Mouse (Mus musculus): ENCODE measurements around the gene Slc24a3. TPM values are rescaled to one million over a fixed set of nuclear protein-coding genes. Genes with fewer than 3 reads are reported as not detected.

The Slc24a3 gene
- total RNA-seq, 2 experiments from 2014 or later = 0.58 to 0.70 TPM

GRCm38 (mm10) chr2:145419078-145419477, 251.5 kb downstream of the Slc24a3 start:
- no peak for ATAC-seq (ENCODE audit: poor library complexity, severe bottlenecking)

- ATAC-seq (ENCODE audit: poor library complexity, severe bottlenecking) = no peak
These were observed 253.7 kb downstream of the Slc24a3 start for GRCm38 (mm10) chr2:145420967-145421888.

- ATAC-seq (ENCODE audit: poor library complexity, severe bottlenecking) = no peak
These were observed 254.3 kb downstream of the Slc24a3 start for GRCm38 (mm10) chr2:145421889-145422212.

- ATAC-seq (ENCODE audit: poor library complexity, severe bottlenecking) = no peak
These were observed 262.4 kb downstream of the Slc24a3 start for GRCm38 (mm10) chr2:145429982-145430381.

- 0 out of 2 replicates have a peak, but pooled peaks have one; percentile 35 for ATAC-seq (ENCODE audit: poor library complexity, severe bottlenecking)
These were observed 266.5 kb downstream of the Slc24a3 start for GRCm38 (mm10) chr2:145434068-145434467.

GRCm38 (mm10) chr2:145438336-145438735, 270.8 kb downstream of the Slc24a3 start:
- ATAC-seq (ENCODE audit: poor library complexity, severe bottlenecking) = no peak

GRCm38 (mm10) chr2:145439755-145440154, 272.2 kb downstream of the Slc24a3 start:
- no peak for ATAC-seq (ENCODE audit: poor library complexity, severe bottlenecking)

GRCm38 (mm10) chr2:145457106-145457747, 289.7 kb downstream of the Slc24a3 start:
- ATAC-seq (ENCODE audit: poor library complexity, severe bottlenecking) = no peak

GRCm38 (mm10) chr2:145460854-145461423, 293.4 kb downstream of the Slc24a3 start:
- ATAC-seq (ENCODE audit: poor library complexity, severe bottlenecking) = no peak

- ATAC-seq (ENCODE audit: poor library complexity, severe bottlenecking) = no peak
These were observed 294.7 kb downstream of the Slc24a3 start for GRCm38 (mm10) chr2:145462253-145462652.

- peak; percentile 81 for ATAC-seq (ENCODE audit: poor library complexity, severe bottlenecking)
These were observed 301.3 kb downstream of the Slc24a3 start for GRCm38 (mm10) chr2:145468701-145469325.

GRCm38 (mm10) chr2:145477484-145477883, 309.9 kb downstream of the Slc24a3 start:
- no peak for ATAC-seq (ENCODE audit: poor library complexity, severe bottlenecking)

GRCm38 (mm10) chr2:145479676-145480075, 312.1 kb downstream of the Slc24a3 start:
- no peak for ATAC-seq (ENCODE audit: poor library complexity, severe bottlenecking)

- no peak for ATAC-seq (ENCODE audit: poor library complexity, severe bottlenecking)
These were observed 332.7 kb downstream of the Slc24a3 start for GRCm38 (mm10) chr2:145500231-145500630.

GRCm38 (mm10) chr2:145501472-145501871, 333.9 kb downstream of the Slc24a3 start:
- ATAC-seq (ENCODE audit: poor library complexity, severe bottlenecking) = no peak

GRCm38 (mm10) chr2:145507702-145508101, 340.1 kb downstream of the Slc24a3 start:
- ATAC-seq (ENCODE audit: poor library complexity, severe bottlenecking) = no peak

- peak; percentile 70 for ATAC-seq (ENCODE audit: poor library complexity, severe bottlenecking)
These were observed 343.2 kb downstream of the Slc24a3 start for GRCm38 (mm10) chr2:145510650-145511225.

GRCm38 (mm10) chr2:145515956-145516355, 348.4 kb downstream of the Slc24a3 start:
- no peak for ATAC-seq (ENCODE audit: poor library complexity, severe bottlenecking)

GRCm38 (mm10) chr2:145517346-145517745, 349.8 kb downstream of the Slc24a3 start:
- ATAC-seq (ENCODE audit: poor library complexity, severe bottlenecking) = peak; percentile 94

- ATAC-seq (ENCODE audit: poor library complexity, severe bottlenecking) = no peak
These were observed 354.5 kb downstream of the Slc24a3 start for GRCm38 (mm10) chr2:145522017-145522416.

- ATAC-seq (ENCODE audit: poor library complexity, severe bottlenecking) = no peak
These were observed 355.8 kb downstream of the Slc24a3 start for GRCm38 (mm10) chr2:145523381-145523780.
